Mouse (Mus musculus) left cerebral cortex, postnatal 25 days (tissue): ENCODE data around the gene Tbx3. TPM values are rescaled to one million over a fixed set of nuclear protein-coding genes. Genes with fewer than 3 reads are reported as not detected.

Experiments
- total RNA-seq, 2 experiments: library from RNA; stranded (reverse); gene quantifications; 2 replicates each; pipeline ENCODE4 v1.2.3; 2021

The Tbx3 gene
- total RNA-seq, 2 experiments from 2014 or later = 2.4 to 3.2 TPM

Other genes with a start within 250 kb of the Tbx3 start
- not detected for gene Tbx5, start 162.0 kb downstream of the Tbx3 start, total RNA-seq